Mouse (Mus musculus): ENCODE measurements around the gene Rabl6. TPM values are rescaled to one million over a fixed set of nuclear protein-coding genes. Genes with fewer than 3 reads are reported as not detected.
A peak's percentile ranks its signal among the peaks of the same experiment; 100 is the strongest.

Gene Rabl6
- polyA plus RNA-seq, 1 experiment from 2014 or later, result 42.1 TPM

GRCm38 (mm10) chr2:25634046-25634445 is 25.7 kb upstream of the Rabl6 start:
- no peak overlapping the region for H3K9ac ChIP-seq (ENCODE audit: low read length)
- H3K36me3 ChIP-seq (ENCODE audit: control insufficient read depth, insufficient read depth, low read length), result no peaks in the 10 kb centered on the region
- H3K4me3 ChIP-seq (ENCODE audit: control insufficient read depth in 1 of 2, insufficient read depth in 1 of 2, low read depth in 1 of 2, low read length in 2 of 2), result no peak overlapping the region
- no peak for ATAC-seq (ENCODE audit: insufficient number of reproducible peaks, insufficient read depth, low FRiP score, low read depth)
- no peak overlapping the region for H3K27ac ChIP-seq (replicated peaks in 1 of 2; ENCODE audit: control insufficient read depth in 1 of 2, insufficient read depth in 1 of 2, low read depth in 2 of 2, low read length in 2 of 2)
- WGBS, result 52% methylated on average over 1 of the region's 1 CpGs
- H3K4me1 ChIP-seq (ENCODE audit: control insufficient read depth in 2 of 2, insufficient read depth in 2 of 2, low read length in 2 of 2), result no peaks in the 10 kb centered on the region
- H3K27me3 ChIP-seq (ENCODE audit: control insufficient read depth, insufficient read depth, low read length), result no peaks in the 10 kb centered on the region
- no peaks in the 10 kb centered on the region for H3K9me3 ChIP-seq (ENCODE audit: control insufficient read depth, low read length)
- no peak overlapping the region for H3K4me2 ChIP-seq (ENCODE audit: low read length)

- H3K36me3 ChIP-seq (ENCODE audit: control insufficient read depth, insufficient read depth, low read length), result no peaks in the 10 kb centered on the region
- H3K4me3 ChIP-seq (ENCODE audit: control insufficient read depth in 1 of 2, insufficient read depth in 1 of 2, low read depth in 1 of 2, low read length in 2 of 2), result no peak overlapping the region
- no peak overlapping the region for H3K27ac ChIP-seq (replicated peaks in 1 of 2; ENCODE audit: control insufficient read depth in 1 of 2, insufficient read depth in 1 of 2, low read depth in 2 of 2, low read length in 2 of 2)
- WGBS, result 65% methylated on average over 3 of the region's 3 CpGs
- H3K4me2 ChIP-seq (ENCODE audit: low read length), result no peak overlapping the region
- ATAC-seq (ENCODE audit: insufficient number of reproducible peaks, insufficient read depth, low FRiP score, low read depth), result no peak
- no peak overlapping the region for H3K9ac ChIP-seq (ENCODE audit: low read length)
- H3K27me3 ChIP-seq (ENCODE audit: control insufficient read depth, insufficient read depth, low read length), result no peaks in the 10 kb centered on the region
- H3K9me3 ChIP-seq (ENCODE audit: control insufficient read depth, low read length), result no peaks in the 10 kb centered on the region
- no peaks in the 10 kb centered on the region for H3K4me1 ChIP-seq (ENCODE audit: control insufficient read depth in 2 of 2, insufficient read depth in 2 of 2, low read length in 2 of 2)
Observed at GRCm38 (mm10) chr2:25633616-25634015, 25.3 kb upstream of the Rabl6 start.

GRCm38 (mm10) chr2:25628738-25629137 is 20.4 kb upstream of the Rabl6 start:
- Histone ChIP-seq H3K27ac (replicated peaks in 1 of 2; ENCODE audit: control insufficient read depth in 1 of 2, insufficient read depth in 1 of 2, low read depth in 2 of 2, low read length in 2 of 2) (no peak overlapping the region), H3K27me3 (ENCODE audit: control insufficient read depth, insufficient read depth, low read length) (no peaks in the 10 kb centered on the region), H3K4me2 (ENCODE audit: low read length) (no peak overlapping the region), H3K4me1 (ENCODE audit: control insufficient read depth in 2 of 2, insufficient read depth in 2 of 2, low read length in 2 of 2) (no peaks in the 10 kb centered on the region), H3K9me3 (ENCODE audit: control insufficient read depth, low read length) (no peaks in the 10 kb centered on the region), H3K9ac (ENCODE audit: low read length) (no peak overlapping the region), H3K4me3 (ENCODE audit: control insufficient read depth in 1 of 2, insufficient read depth in 1 of 2, low read depth in 1 of 2, low read length in 2 of 2) (no peak overlapping the region), H3K36me3 (ENCODE audit: control insufficient read depth, insufficient read depth, low read length) (no peaks in the 10 kb centered on the region)
- no peak for ATAC-seq (ENCODE audit: insufficient number of reproducible peaks, insufficient read depth, low FRiP score, low read depth)
- WGBS, result 54% methylated on average over 4 of the region's 4 CpGs

GRCm38 (mm10) chr2:25627811-25628210 is 19.5 kb upstream of the Rabl6 start, which contains the start of gene Fcna:
Gene Fcna, minus strand, starts transcription at chr2:25628030.
- Histone ChIP-seq H3K9me3 (ENCODE audit: control insufficient read depth, low read length) (no peaks in the 10 kb centered on the region), H3K9ac (ENCODE audit: low read length) (no peak within 1 kb of the TSS), H3K4me1 (ENCODE audit: control insufficient read depth in 2 of 2, insufficient read depth in 2 of 2, low read length in 2 of 2) (no peaks in the 10 kb centered on the region), H3K27ac (replicated peaks in 1 of 2; ENCODE audit: control insufficient read depth in 1 of 2, insufficient read depth in 1 of 2, low read depth in 2 of 2, low read length in 2 of 2) (no peak within 1 kb of the TSS), H3K27me3 (ENCODE audit: control insufficient read depth, insufficient read depth, low read length) (no peaks in the 10 kb centered on the region), H3K4me3 (ENCODE audit: control insufficient read depth in 1 of 2, insufficient read depth in 1 of 2, low read depth in 1 of 2, low read length in 2 of 2) (no peak within 1 kb of the TSS), H3K4me2 (ENCODE audit: low read length) (no peak within 1 kb of the TSS), H3K36me3 (ENCODE audit: control insufficient read depth, insufficient read depth, low read length) (no peaks in the 10 kb centered on the region)
- no peak for ATAC-seq (ENCODE audit: insufficient number of reproducible peaks, insufficient read depth, low FRiP score, low read depth)
- 70% methylated on average over 6 of the region's 6 CpGs for WGBS

DNA sequence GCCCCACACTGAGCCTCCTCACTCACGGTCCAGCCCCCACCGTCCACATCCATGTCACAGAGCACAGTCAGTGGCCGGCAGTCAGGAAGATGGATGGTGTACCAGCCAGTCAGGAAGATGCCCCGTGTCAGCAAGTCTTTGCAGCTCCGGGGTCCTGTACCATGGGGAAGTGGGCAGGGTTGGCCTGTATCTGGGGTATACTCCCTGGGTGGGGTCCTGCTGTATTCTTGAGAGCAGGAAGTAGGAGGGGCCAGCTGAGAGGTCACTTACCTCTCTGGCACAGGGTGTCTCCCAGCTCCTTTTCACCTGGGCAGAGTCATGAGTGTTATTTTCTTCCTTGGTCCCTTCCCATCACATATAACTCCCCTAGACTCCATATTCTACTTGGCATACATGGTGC is 17.7 kb upstream of the Rabl6 start:
- whole genome bisulfite sequencing, result 48% methylated on average over 5 of the region's 5 CpGs
- no peaks in the 10 kb centered on the region for H3K9me3 ChIP-seq (ENCODE audit: control insufficient read depth, low read length)
- ATAC-seq (ENCODE audit: insufficient number of reproducible peaks, insufficient read depth, low FRiP score, low read depth), result no peak
- H3K9ac ChIP-seq (ENCODE audit: low read length), result no peak overlapping the region
- H3K4me1 ChIP-seq (ENCODE audit: control insufficient read depth in 2 of 2, insufficient read depth in 2 of 2, low read length in 2 of 2), result peaks cover 0 to 7% of the 10 kb centered on the region in 2 experiments; a peak in 2 of 4 replicates
- H3K36me3 ChIP-seq (ENCODE audit: control insufficient read depth, insufficient read depth, low read length), result no peaks in the 10 kb centered on the region
- H3K27ac ChIP-seq (replicated peaks in 1 of 2; ENCODE audit: control insufficient read depth in 1 of 2, insufficient read depth in 1 of 2, low read depth in 2 of 2, low read length in 2 of 2), result no peak overlapping the region
- no peak overlapping the region for H3K4me3 ChIP-seq (ENCODE audit: control insufficient read depth in 1 of 2, insufficient read depth in 1 of 2, low read depth in 1 of 2, low read length in 2 of 2)
- no peaks in the 10 kb centered on the region for H3K27me3 ChIP-seq (ENCODE audit: control insufficient read depth, insufficient read depth, low read length)
- H3K4me2 ChIP-seq (ENCODE audit: low read length), result no peak overlapping the region

DNA sequence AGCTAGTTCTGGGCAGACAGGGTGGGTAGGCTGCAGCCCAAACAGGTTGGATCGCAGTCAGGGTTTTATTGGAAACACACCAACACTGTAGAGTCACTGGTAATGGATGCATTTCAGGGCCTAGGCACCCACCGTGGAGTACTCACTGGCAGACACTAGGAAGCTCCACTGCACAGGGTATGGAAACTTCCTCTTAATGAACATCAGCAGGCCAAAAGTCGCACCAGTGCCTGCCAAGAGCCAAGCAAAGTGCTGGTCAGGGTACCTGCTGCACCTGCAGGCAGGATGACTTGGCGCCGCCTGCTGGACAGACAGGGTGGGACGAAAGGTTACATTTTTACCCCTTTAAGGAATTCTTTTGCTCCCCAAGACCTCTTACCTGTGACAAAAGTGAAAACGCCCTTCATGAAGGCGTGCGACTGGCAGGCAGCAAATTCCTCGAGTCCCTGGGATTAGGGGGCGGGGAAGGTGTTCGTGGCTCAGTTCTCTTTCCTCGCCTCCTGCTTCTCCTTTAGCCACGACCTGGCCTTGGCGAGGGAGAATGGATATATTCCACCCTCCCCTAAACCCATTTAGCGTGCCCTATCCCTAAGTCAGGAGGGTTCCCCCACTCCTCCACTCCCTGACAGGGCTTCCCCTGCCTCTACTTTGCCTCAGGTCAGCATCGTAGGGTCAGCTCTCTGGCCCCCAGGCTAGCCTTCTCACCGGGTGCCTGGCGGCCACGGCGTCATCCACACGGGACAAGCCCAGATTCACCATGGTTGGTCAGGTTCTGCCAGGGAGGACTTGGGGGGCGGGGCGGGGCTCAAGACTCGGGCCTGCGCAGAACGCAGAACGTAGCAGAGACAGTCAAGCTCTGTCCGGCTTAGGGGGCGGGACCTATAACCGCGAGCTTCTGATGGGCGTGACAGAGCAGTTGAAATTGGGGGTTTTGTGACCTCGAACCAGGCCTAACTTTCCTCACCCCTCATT is 13.2 kb upstream of the Rabl6 start, which contains the start of gene Tmem141:
Gene Tmem141 (minus strand): TSS at position 777 of the 972 bp plus-strand sequence.
- peak within 1 kb of the TSS; percentile 89 for H3K4me2 ChIP-seq (ENCODE audit: low read length)
- 7% methylated on average over 34 of the region's 34 CpGs for WGBS

DNA sequence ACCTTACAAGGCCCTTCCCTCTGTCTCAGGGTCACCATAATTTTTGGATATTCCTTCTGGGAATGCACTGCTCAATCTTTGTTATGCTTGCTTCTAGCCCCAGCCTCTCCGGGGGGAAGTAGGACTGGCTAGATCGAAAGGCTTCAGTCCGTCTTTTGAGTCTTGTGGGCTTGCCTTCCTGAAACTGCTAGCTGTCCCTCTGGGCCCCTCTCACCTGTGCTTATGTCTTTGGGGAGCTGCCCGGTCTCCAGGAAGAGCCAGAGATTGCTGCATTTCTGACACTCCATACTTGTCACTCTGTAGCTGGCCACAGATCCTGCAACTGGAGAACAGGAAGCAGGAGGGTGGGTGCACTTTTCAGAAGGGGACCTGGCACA is 12.5 kb upstream of the Rabl6 start:
- H3K27me3 ChIP-seq (ENCODE audit: control insufficient read depth, insufficient read depth, low read length), result peaks cover 34% of the 10 kb centered on the region
- no peak overlapping the region for H3K4me3 ChIP-seq (ENCODE audit: control insufficient read depth in 1 of 2, insufficient read depth in 1 of 2, low read depth in 1 of 2, low read length in 2 of 2)

More for the DNA sequence above, 13.2 kb upstream of the Rabl6 start, which contains the start of gene Tmem141:
- Histone ChIP-seq H3K27me3 (ENCODE audit: control insufficient read depth, insufficient read depth, low read length) (peaks cover 27% of the 10 kb centered on the region), H3K9me3 (ENCODE audit: control insufficient read depth, low read length) (no peaks in the 10 kb centered on the region), H3K36me3 (ENCODE audit: control insufficient read depth, insufficient read depth, low read length) (no peaks in the 10 kb centered on the region), H3K27ac (replicated peaks in 1 of 2; ENCODE audit: control insufficient read depth in 1 of 2, insufficient read depth in 1 of 2, low read depth in 2 of 2, low read length in 2 of 2) (peak within 1 kb of the TSS; percentile 42 to 53; a peak in 3 of 4 replicates), H3K4me3 (ENCODE audit: control insufficient read depth in 1 of 2, insufficient read depth in 1 of 2, low read depth in 1 of 2, low read length in 2 of 2) (peak within 1 kb of the TSS; percentile 43 to 64), H3K9ac (ENCODE audit: low read length) (peak within 1 kb of the TSS; percentile 69), H3K4me1 (ENCODE audit: control insufficient read depth in 2 of 2, insufficient read depth in 2 of 2, low read length in 2 of 2) (peaks cover 0 to 7% of the 10 kb centered on the region in 2 experiments; a peak in 2 of 4 replicates)
- peak; percentile 75 for ATAC-seq (ENCODE audit: insufficient number of reproducible peaks, insufficient read depth, low FRiP score, low read depth)

More for the DNA sequence above, 12.5 kb upstream of the Rabl6 start:
- 86% methylated on average over 4 of the region's 4 CpGs for WGBS
- H3K36me3 ChIP-seq (ENCODE audit: control insufficient read depth, insufficient read depth, low read length), result no peaks in the 10 kb centered on the region
- no peak overlapping the region for H3K27ac ChIP-seq (replicated peaks in 1 of 2; ENCODE audit: control insufficient read depth in 1 of 2, insufficient read depth in 1 of 2, low read depth in 2 of 2, low read length in 2 of 2)
- 0 out of 2 replicates have a peak overlapping the region, but pooled peaks have one; percentile 69 for H3K9ac ChIP-seq (ENCODE audit: low read length)
- peaks cover 0 to 7% of the 10 kb centered on the region in 2 experiments; a peak in 2 of 4 replicates for H3K4me1 ChIP-seq (ENCODE audit: control insufficient read depth in 2 of 2, insufficient read depth in 2 of 2, low read length in 2 of 2)
- ATAC-seq (ENCODE audit: insufficient number of reproducible peaks, insufficient read depth, low FRiP score, low read depth), result no peak
- no peaks in the 10 kb centered on the region for H3K9me3 ChIP-seq (ENCODE audit: control insufficient read depth, low read length)
- H3K4me2 ChIP-seq (ENCODE audit: low read length), result peak overlapping the region; percentile 89
